Mouse (Mus musculus) kidney, adult 2 months (tissue): ENCODE measurements at regions not wholly inside any gene's neighbourhood (a gene's known extent, or its start where the extent isn't known, plus 50 kb on each side); places are given as distances from the start of the nearest gene placed in this dataset.

Source experiments
- CTCF ChIP-seq: fragments of 200-500 bp; conservative IDR thresholded peaks from 2 replicates; pipeline ENCODE4 v1.5.1; 2011; ENCODE audit warnings: low read depth, mild to moderate bottlenecking, control low read depth, low read length, moderate library complexity, mixed read lengths; ENCODE audit not compliant: insufficient read depth, insufficient read length
- POLR2A ChIP-seq: fragments of 200-500 bp; IDR thresholded peaks from one replicate; pipeline ENCODE4 v1.6.1; 2011; ENCODE audit warnings: low read depth, low read length, control low read depth

DNA sequence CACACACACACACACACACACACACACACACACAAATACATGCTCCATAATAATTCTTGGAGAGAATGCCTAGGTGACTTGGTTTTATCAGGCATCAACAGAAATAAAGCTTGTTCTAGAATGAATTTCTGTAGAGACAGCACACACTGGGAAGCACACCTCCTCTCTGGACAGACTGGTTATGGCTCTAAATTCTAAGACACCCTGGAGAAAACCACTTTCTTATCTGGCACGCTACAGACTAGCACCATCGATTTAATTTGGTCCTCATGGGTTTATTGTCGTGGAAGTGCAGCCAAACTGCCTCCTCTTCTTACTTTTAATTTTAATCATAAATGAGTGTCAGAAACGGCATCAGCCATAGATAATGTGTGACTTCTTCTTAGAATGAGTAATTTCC lies 422.8 kb upstream of the Adgrl2 start:
- TF ChIP-seq POLR2A (no peak), CTCF (no peak)
